Mouse (Mus musculus) thymus, postnatal 4 days (tissue): Measurements from ENCODE around the gene Clptm1.

Experiments
- DNase-seq: peaks from one replicate; pipeline ENCODE4 v3.0.0; 2021

Gene Clptm1

DNA sequence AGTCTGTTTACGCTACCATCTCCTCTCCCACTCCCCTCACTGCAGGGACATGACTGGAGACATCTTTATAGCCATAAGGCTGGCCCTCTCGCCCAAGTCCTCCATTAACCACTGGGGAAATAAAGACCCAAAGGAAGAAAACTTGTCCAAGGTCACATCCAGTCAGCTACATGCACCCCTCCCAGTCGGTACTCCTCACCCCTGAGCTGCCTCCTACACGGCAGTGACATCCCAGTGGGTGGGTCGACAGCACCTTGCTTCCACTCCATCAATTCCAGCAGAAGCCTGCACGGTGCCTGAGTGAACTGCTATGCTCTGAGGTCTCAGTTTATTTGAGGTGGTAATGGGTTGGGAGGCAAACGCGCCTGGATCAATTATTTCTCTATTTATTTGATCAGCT, 893 bp downstream of the Clptm1 start:
- DNase-seq, result peak; percentile 30

DNA sequence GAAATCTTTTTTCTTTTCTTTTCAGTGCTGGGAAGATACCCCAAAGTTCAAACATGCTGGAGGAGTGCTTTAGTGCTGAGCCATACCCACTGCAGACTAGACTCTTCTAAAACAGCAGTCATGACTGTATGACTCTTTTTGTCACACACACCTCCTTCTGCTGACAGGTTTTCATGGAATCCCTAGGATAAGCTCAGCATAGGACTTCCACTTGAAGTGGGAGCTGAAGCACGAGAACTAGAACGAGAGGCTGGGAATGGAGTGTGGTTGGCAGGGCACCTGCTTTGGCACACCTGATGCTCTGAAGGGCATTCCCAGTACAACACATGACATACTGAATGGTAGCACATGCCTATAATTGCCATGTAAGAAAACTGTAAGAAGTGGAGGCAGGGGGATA, 12.2 kb downstream of the Clptm1 start:
- no peak for DNase-seq

DNA sequence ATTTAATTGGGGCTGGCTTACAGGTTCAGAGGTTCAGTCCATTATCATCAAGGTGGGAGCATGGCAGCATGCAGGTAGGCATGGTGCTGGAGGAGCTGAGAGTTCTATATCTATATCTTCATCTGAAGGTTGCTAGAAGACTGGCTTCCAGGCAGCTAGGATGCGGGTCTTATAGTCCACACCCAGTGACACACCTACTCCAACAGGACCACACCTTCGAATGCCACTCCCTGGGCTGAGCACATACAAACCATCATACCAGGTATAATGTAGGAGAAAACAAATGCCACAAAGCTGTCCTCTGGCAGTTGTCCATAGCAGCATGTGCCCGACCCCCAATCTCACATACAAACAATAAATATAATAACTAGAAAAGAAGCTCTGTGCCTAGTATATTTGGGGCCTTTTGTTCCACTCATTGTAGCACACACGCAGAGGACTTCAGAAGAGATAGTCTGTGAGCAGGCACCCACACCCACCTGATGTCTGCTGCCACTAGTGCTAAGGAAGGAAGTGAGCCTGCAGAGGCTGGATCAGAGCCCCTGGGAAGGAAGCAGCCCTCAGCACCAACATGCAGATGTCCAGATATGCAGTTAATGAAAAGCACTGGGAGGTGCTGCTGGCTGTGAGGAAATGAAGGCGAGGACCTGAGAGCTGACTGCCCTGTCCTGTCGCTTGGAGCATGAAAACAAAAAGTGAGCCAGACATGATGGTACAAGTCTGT, 13.6 kb downstream of the Clptm1 start:
- DNase-seq, result no peak

DNA sequence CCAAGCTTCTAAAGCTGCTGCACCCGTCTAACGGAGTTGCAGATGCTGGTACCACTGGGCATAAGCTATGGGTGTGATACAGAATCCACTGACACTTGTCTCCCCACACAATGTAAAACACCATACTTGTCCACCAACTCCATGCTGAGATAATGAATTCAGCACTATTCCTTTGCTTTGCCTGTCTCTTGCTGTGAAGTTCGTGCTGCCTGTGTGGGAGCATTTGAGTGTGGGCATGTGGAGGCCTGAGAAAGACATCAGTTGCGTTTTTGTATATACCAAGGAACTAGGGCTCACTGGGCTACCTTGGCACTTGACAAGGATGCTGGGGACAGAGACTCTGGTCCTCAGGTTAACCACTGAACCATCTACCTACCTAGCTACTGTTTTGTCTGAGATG, 23.6 kb downstream of the Clptm1 start:
- no peak for DNase-seq

DNA sequence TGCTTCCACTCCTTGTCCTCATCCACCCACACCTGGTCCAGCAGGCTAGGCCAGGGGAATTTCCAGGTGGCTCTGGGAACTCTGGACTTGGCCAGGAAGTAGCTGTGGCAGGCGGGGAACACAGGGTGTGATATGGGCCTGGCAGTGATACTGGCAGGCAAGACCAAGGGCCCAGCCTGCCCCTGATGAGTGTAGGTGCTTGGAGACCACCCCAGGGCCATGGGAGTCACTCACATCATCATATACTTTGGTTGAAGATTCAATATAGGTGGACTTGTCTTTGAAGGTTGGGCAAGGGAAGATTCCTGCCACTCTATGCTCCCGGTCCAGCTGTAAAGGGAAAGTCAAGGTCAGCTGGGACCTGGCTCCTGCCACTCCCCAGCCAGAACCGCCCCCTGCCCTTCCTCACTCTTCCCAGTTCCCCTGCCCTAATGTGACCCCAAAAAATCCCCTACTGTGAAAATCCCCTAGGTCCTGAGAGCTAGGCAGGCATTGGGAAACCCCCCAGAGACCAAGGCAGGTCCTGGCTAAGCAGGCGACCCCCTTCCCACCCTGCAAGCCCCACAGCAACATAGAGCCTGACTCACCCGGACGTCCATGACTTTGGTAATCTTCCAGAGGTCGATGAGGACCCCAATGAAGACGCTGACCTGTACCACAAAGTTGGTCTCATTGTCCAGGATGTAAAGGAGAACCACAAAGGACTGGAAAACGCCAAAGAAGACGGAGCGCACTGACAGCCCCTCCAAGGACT, 29.6 kb downstream of the Clptm1 start:
- no peak for DNase-seq

DNA sequence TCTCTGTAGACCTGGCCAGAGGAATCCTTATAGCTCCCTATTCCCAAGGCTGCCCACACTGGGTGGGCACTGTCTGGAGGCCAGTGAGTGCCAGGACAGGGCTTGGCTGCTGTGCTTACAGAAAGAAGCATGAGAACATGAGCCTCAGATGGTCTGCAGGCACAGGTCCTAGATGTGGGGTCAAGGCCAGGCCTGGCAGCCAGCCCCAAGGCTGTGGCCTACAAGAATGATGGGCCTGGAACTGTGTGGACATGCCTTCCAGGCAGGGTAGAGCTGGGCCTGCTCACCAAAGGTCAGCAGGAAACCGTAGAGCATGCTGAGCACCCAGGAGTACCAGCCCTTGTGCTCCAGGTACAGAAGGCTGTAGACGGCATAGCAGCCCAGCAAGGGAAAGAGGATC, 30.2 kb downstream of the Clptm1 start:
- no peak for DNase-seq

DNA sequence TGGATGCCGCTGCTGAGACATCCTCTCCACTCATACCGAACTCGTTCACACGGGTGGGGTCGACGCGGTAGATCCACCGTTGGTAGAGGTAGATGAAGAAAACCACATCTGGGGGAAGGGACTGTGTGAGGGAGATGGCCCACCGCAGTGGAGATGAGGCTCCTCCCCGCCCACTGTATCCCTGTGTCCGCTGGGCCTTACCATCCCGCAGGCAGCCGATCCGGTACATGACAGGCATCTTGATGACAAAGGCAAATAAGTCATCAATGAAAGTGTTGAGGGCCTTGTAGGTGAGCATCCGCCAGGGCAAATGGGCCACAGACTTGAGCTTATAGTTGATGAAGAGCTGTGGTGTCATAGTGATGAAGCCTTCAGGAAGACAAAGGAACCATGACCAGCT, 31.0 kb downstream of the Clptm1 start:
- no peak for DNase-seq

DNA sequence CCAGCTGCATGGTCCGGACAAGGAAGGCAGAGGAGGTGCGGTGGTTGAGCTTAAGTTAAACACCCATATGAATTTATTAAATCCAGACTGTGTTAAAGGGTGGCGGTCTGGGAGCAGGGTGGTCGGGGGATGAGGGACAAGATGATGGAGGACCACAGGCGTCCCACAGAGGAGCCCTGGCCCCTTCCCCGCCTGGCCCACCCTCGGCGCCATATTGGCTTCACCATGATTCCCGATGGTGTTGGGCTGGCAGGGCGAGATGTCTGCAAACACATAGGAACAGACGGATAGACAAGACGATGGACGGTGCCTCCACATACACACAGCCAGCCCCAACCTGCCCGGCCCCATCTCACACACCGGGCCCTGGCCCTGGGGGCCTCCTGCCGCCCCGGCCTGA, 31.6 kb downstream of the Clptm1 start:
- DNase-seq, result no peak

DNA sequence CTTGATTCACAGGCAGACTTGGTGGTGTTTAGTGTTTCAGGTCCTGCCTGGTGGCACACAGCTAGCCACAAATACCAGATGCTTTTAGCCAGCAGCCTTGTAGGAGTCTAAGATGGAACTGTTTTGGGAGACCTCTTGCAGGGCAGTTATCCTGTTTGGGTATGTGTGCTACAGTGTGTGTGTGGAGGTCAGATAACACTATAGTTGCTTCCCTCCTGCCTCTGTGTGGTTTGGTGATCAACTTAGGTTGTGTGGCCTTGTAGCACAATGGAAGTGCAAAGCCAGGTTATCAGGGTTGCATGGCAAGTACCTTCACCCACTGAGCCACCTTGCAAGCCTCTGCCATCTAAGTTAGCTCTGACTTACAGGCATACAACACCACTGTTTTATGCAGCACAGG, 32.1 kb downstream of the Clptm1 start:
- no peak for DNase-seq

DNA sequence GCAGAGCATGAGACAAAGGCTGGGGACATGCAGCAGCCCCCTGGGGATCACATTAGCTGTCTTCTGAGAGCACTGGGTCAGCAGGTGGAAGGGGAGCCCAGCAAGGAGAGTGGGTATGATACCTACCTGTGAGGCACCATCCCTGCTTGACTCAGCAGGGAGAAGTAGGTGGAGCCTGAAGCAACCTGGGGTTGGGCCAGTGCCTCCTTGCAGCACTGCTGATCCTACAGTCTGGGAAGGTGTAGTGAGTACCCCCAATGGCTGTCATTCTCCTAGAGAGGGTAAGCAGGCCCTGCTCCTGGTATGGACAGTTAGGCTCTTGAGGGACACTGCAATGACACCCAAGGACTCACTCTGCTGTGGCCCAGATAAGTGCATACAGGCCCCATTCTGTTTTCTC, 32.6 kb downstream of the Clptm1 start:
- no peak for DNase-seq

DNA sequence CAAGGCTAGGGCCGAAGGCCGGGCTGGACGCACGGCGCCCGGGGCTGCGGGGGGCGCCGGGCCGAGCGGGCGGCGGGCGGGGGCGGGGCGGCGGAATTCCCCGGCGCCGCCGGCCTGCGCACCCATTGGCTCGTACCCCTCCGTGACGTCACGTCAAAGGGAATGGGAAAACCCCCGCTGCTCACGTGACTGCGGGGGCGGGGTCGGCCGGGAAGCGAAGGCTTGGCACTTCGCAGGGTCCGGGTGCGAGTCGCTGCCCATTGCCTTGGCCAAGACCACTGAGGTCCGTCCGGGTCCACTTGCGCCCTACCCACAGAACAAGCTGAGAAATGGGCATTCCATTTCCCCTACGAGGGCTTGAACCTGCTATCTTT, 35.5 kb downstream of the Clptm1 start, which contains the start of gene Relb:
TSS of gene Relb (minus strand) at position 78 of the 374 bp plus-strand sequence.
- peak; percentile 92 for DNase-seq

DNA sequence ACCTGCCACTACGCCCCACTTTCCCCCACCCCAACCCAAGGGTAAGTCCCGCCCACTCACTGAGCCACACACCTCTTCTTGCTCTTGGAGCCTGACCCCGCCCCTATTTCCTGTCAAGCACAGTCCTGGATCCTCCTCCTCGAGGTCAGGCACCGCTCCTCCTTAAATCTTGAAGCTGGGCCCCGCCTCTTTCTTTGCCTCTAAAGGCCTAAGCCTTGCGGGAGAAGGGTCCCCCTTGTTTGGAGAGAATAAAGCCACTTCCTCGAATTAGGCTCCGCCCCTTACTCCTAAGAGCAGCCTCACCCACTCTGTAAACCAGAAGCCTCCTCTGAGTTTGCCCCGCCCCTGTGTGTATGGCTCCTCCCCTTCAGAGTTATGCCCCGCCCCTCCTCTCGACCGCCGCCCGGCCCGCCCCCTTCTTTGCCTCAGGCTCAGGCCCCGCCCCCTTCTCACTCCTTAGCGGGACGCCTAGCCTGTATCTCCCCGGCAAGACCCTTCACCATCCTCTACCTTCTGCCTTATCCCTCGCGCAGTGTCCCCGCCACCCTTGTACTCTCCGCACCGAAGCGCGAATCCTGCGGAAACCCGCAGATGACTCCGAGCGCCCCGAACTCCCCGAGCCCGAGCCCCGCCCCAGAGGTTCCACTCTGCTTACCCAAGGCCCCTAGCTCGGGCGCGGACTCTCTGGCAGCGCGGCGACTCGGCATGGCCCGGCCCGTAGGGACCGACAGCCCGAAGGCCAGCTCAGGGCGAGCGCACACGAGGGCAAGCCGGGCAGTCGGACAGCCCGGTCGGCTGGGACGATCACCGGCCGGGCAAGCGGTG, 36.1 kb downstream of the Clptm1 start:
- DNase-seq, result peak; percentile 99

DNA sequence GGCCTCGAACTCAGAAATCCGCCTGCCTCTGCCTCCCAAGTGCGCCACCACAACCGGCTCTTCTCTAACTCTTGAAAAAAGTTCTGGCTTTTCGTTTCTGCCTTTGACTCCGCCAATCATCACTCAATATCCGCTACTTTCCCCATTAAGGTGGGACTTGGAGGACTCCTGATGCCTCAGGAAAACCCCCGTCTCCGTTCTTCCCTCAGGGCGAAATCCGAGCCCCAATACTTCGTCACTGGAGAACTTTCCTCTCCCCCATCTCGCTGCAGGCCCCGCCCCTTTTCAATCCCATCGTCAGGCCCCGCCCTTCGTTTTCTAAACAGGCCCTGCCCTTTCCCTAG, 36.7 kb downstream of the Clptm1 start:
- no peak for DNase-seq

DNA sequence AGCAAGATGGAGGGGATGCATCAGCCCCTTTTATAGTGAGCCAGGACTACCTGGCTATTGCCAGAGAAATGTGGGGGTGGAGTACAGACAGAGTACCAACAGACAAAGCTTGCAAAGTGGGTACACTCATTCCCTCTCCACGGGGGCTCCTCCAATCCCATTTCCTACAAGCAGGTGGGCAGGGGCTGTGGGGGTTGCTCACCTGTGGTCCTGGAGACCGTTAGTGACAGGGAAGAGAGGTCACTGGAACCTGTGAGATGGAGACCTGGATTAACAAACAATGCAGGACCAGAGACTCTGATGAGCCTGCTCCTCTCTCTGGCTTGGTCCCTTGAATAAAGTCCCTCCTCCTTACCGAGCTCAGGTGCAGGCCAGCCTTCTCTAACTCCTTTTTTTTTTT, 37.1 kb downstream of the Clptm1 start:
- DNase-seq, result no peak

DNA sequence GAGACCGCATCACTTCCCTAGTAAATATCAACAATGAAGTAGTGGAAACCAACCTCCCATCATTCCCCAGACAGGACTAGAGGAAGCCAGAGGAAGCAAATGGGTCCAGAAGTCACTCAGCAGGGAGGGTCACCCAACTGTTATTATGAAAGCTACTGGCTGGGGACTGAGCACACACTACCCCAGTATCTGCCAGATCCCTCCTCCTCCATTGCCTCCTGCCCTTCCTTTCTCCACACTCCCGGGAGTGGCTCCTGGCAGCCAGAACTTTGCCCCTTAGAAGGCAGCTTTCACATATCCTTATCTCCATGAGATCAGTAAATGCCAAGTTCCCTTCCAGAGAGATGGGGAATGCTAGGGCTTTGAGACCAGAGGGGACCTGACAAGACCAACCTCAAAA, 41.4 kb downstream of the Clptm1 start:
- no peak for DNase-seq

DNA sequence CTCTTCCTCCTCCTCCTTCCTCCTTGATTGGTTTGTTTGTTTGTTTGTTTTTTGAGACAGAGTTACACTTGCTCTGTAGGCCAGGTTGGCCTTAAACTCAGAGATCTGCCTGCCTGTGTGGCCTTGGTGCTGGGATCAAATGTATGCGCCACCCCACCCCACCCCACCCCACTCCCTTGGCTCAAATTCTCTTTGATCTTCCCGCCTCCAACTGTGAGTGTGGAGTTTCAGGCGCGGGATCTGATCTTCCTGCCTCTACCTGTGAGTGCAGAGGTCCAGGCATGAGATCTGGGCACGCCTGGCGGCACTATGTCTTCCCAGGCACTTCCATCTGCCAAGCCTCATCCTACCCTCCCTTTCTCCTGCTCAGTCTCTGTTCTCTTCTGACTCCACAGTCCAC, 42.6 kb downstream of the Clptm1 start:
- DNase-seq, result no peak

DNA sequence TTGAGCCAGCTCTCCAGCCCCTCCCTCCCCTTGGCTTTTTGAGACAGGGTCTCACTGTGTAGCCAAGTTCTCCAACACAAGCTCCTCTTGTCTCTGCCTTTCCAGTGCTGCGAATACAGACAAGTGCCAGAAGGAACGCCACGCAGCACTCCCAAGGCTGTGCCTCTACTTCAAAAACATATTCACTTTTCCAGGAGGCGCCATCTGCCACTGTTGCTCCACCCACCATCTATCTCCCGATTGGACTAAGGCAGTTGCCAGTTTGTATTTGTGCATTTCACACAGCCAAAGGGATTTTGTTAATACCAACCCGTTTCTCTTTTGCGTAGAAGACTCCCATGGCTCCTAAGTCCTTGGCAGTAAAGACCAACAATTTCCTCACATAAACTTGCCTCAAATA, 44.0 kb downstream of the Clptm1 start:
- no peak for DNase-seq

DNA sequence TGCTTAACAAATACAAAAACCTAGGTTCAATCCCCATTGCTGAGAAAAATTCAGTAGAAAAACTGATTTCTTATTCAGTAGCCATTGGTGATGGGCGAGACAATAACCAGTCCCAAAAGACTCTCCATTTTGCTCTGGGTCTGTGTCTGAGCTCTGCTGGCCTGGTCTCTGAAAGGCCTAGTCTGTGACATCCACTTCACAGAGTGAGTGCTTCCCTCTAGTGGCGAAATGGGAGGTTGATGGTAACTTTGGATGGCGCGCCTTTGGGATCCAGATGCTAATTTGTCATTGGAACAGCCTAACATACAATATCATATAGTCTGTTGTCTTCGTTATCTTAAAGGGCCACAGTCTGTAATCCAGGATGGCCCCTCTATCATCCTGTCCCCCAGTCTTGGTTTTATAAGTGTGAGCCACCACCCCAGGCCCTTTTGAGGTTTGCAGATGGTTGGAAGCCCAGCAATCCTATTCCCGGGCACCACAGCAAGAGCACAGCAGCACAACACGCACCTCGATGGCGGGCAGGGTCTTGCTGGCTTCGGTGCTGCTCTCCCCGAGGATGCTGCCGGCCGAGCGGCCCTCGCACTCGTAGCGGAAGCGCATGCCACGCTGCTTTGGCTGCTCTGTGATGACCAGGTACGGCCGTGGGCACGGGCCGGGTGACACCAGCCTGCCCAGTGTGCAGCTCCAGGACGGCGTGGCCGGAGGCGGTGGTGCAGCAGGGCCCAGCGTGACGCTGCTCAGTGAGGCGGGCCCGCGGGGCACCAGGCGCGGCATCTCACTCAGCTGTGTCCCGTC, 45.6 kb downstream of the Clptm1 start:
- DNase-seq, result peak; percentile 77

DNA sequence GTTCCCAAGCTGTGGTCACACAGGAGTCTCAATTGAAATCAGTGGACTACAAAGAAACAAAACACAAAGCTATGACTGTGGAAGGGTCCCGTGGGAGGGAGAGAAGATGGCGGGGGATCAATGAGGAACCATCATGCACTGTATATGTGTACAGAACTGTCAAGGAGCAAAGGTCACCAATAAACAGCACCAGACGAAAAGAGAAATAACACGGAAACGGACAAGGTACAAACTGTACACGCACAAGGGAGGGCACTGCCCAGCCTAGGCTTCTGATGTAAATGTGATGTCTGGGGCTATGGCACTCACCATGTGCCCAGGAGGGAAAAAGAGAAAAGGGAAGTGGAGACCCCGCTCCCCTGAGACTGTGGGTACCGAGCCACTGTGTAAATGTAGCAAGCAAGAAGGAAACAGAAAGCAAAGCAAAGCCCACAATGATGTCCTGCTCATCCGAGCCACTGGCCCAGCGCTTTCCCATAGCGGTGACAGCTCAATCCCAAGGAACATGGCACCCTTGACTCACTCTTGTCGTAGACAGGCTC, 49.7 kb downstream of the Clptm1 start:
- no peak for DNase-seq

DNA sequence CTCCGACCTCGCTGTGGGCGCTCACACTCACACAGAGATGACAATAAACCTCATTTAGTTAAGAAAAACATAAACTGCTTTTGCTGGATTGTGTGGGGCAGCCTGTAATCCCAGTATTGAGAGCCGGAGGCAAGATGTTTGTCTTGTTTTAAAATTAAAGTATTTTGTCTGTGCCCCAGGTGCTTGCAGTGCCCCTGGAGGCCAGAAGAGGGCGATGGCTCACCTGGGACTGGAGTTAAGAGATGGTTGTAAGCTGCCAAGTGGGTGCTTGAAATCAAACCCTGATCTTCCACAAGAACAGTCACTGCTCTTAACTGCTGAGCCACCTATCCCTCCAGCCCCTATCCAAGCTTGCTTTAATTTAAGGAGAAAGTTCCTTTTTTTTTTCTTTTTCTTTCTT, 53.9 kb downstream of the Clptm1 start:
- no peak for DNase-seq

DNA sequence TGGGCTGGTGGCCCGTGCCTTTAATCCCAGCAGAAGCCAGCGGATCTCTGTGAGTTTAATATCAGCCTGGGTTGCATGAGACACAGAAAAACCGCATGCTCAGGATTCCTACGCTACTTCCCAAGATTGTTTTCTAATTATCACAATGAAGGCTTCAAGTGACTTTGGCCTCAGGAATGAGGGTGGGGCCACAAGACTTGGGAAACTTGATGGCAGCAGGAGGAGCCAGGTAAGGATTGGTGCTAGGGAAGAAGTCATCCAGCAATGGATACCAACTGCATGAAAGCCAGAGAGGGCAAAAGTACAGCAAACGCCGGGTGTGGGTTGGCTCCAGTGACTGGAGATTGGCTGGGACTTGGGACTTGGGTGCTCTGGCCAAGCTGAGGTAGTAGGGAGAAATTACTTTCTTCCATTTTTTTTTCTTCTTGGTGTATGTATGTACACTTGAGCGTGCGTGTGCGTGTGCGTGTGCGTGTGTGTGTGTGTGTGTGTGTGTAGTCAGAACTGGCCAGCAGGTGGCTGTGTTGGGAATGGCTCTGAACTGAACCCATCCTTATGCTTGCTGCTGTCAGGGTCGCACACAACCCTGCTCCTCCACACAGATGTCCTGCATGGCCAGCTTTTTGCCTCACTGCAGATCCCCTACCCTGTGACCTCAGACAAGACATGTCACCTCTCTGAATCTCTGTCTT, 55.0 kb downstream of the Clptm1 start:
- no peak for DNase-seq

DNA sequence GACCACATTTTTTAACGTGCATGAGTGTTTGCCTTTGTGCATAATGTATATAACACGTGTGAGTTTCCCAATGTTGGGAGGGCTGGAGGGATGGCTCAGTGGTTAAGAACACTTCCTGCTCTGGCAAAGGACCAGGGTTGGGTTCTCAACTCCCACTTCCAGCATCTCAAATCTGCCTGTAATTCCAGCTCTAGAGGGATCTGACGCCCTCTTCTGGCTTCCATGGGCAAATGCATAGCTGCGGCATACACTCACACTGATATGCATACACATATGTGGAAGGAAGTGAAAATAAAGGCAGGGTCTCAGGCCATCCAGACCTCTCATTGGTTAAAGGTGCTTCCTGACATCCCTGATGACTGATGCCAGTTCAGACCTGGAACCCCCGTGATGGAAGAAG, 57.5 kb downstream of the Clptm1 start:
- DNase-seq, result no peak
